Mouse (Mus musculus) heart, postnatal 0 days (tissue): ENCODE results near the gene Spatc1l.

Experiments
- CTCF ChIP-seq: IDR thresholded peaks from 2 replicates; pipeline ENCODE4 v1.5.1; 2016; ENCODE audit warnings: antibody characterized with exemption, control low read depth, low read depth
- EP300 ChIP-seq: IDR thresholded peaks from 2 replicates; pipeline ENCODE4 v1.6.1; 2016; ENCODE audit warnings: antibody characterized with exemption, low read depth

- TF ChIP-seq CTCF (no peak), EP300 (no peak)
These were observed 34.3 kb downstream of the Spatc1l start for GRCm38 (mm10) chr10:76596338-76596737.
